Mouse (Mus musculus) fat pad, adult 2 months (tissue): ENCODE results near the gene Gp1bb.
A peak's percentile ranks its signal among the peaks of the same experiment; 100 is the strongest.

ENCODE experiments used
- DNase-seq: peaks from one replicate; pipeline ENCODE4 v3.0.0-alpha.2; 2011; ENCODE audit warnings: low read depth, low spot score; ENCODE audit errors: extremely low read depth

The Gp1bb gene

GRCm38 (mm10) chr16:18628948-18629340, 6.7 kb upstream of the Gp1bb start:
- no peak for DNase-seq

GRCm38 (mm10) chr16:18628206-18628947, 6.2 kb upstream of the Gp1bb start:
- no peak for DNase-seq

GRCm38 (mm10) chr16:18627163-18627562, 5.0 kb upstream of the Gp1bb start:
- no peak for DNase-seq

GRCm38 (mm10) chr16:18626376-18626878, 4.2 kb upstream of the Gp1bb start, which contains the start of gene Gm49601:
TSS of gene Gm49601 (minus strand) at chr16:18626427.
- no peak for DNase-seq

GRCm38 (mm10) chr16:18625791-18626311, 3.6 kb upstream of the Gp1bb start:
- DNase-seq, result no peak

GRCm38 (mm10) chr16:18625097-18625496, 2.9 kb upstream of the Gp1bb start:
- no peak for DNase-seq

- no peak for DNase-seq
Measured at GRCm38 (mm10) chr16:18624641-18625040, 2.4 kb upstream of the Gp1bb start.

GRCm38 (mm10) chr16:18623751-18624540, 1.7 kb upstream of the Gp1bb start:
- no peak for DNase-seq

- no peak for DNase-seq
Measured at GRCm38 (mm10) chr16:18622916-18623750, 930 bp upstream of the Gp1bb start.

- no peak for DNase-seq
Measured at GRCm38 (mm10) chr16:18621362-18622001, 721 bp downstream of the Gp1bb start.

GRCm38 (mm10) chr16:18620601-18621361, 1.4 kb downstream of the Gp1bb start:
- no peak for DNase-seq

GRCm38 (mm10) chr16:18620201-18620600, 2.0 kb downstream of the Gp1bb start:
- peak; percentile 42 for DNase-seq

GRCm38 (mm10) chr16:18619110-18619509, 3.1 kb downstream of the Gp1bb start:
- DNase-seq, result no peak

- no peak for DNase-seq
Measured at GRCm38 (mm10) chr16:18618297-18618696, 3.9 kb downstream of the Gp1bb start.

GRCm38 (mm10) chr16:18617370-18618065, 4.7 kb downstream of the Gp1bb start:
- DNase-seq, result no peak

GRCm38 (mm10) chr16:18613301-18613700, 8.9 kb downstream of the Gp1bb start:
- no peak for DNase-seq

GRCm38 (mm10) chr16:18611752-18612151, 10.5 kb downstream of the Gp1bb start:
- no peak for DNase-seq

GRCm38 (mm10) chr16:18609099-18609498, 13.1 kb downstream of the Gp1bb start:
- DNase-seq, result no peak

GRCm38 (mm10) chr16:18608226-18608625, 14.0 kb downstream of the Gp1bb start:
- DNase-seq, result no peak
